Mouse (Mus musculus): ENCODE data around the gene Magea1. TPM values are rescaled to one million over a fixed set of nuclear protein-coding genes. Genes with fewer than 3 reads are reported as not detected.
"Not testable (repeated sequence)": the region's sequence is repeated elsewhere in the genome, so short reads cannot be mapped to it uniquely, and the experiment has no call there.

Gene Magea1
- total RNA-seq (2014; rRNA removed; ENCODE audit: low replicate concordance) = not detected in 2 replicates
- polyA plus RNA-seq (2015; fragmentation: Nextera tagmentation; extraction: Ambion mirVana) = not detected in 2 replicates

GRCm38 (mm10) chrX:155089693-155090092 is at the start of gene Magea1:
TSS of gene Magea1 (minus strand) at chrX:155089793.
- H3K4me2 ChIP-seq (ENCODE audit: low read depth, low read length); H3K9me3 ChIP-seq (replicated peaks; ENCODE audit: control insufficient read depth, low read length); ATAC-seq (ENCODE audit: insufficient read depth, low read depth); H3K9ac ChIP-seq (replicated peaks; ENCODE audit: low read depth, low read length); H3K27me3 ChIP-seq (ENCODE audit: control insufficient read depth, insufficient read depth, low read length); H3K36me3 ChIP-seq (replicated peaks; ENCODE audit: control insufficient read depth, insufficient read depth, low read length); H3K27ac ChIP-seq (ENCODE audit: low read depth); H3K4me1 ChIP-seq (ENCODE audit: control insufficient read depth, insufficient read depth); H3K4me3 ChIP-seq (ENCODE audit: low read depth, low read length); DNase-seq (ENCODE audit: low spot score): not testable (repeated sequence)
- 92% methylated on average over 1 of the region's 2 CpGs for WGBS

GRCm38 (mm10) chrX:155128312-155128711 is 38.7 kb upstream of the Magea1 start, which contains the start of gene Cldn34b2:
TSS of gene Cldn34b2 (minus strand) at chrX:155128412.
- 72% methylated on average over 3 of the region's 3 CpGs for WGBS
- DNase-seq (ENCODE audit: low spot score) = not testable (repeated sequence)

DNA sequence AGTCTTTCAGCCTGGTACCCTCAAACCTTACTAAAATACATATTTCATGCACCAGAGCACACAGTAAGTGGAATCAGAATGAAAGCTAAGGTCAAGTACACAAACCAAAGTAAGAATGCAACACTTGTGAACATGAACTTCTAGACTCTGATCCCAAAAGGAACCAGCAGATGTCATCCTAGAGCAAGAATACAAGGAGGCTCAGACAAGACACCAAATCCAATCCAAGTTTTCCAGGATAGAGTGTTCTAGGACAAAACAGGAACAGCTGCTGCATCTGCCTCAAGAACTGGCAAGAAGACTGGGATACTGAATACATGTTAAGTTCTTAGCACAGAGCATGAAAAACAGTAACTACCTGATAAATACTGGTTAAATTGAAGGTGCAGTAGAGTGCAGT is 8.4 kb upstream of the Magea1 start:
- ATAC-seq (ENCODE audit: insufficient read depth, low read depth) = no peak
- no peaks in the 10 kb centered on the region for H3K9me3 ChIP-seq (replicated peaks; ENCODE audit: control insufficient read depth, low read length)
- H3K36me3 ChIP-seq (replicated peaks; ENCODE audit: control insufficient read depth, insufficient read depth, low read length) = no peaks in the 10 kb centered on the region
- TF ChIP-seq EP300 (IDR thresholded peaks at IDR 0.05; ENCODE audit: low read depth) = no peak
- TF ChIP-seq CTCF (IDR thresholded peaks at IDR 0.05; ENCODE audit: low read depth) = peak; percentile 34
- no peaks in the 10 kb centered on the region for H3K4me1 ChIP-seq (ENCODE audit: control insufficient read depth, insufficient read depth)
- H3K4me3 ChIP-seq (ENCODE audit: low read depth, low read length) = no peak overlapping the region
- H3K4me2 ChIP-seq (ENCODE audit: low read depth, low read length) = no peak overlapping the region
- H3K27ac ChIP-seq (ENCODE audit: low read depth) = no peak overlapping the region
- no peaks in the 10 kb centered on the region for H3K27me3 ChIP-seq (ENCODE audit: control insufficient read depth, insufficient read depth, low read length)
- no peak for DNase-seq (ENCODE audit: low spot score)
- no peak overlapping the region for H3K9ac ChIP-seq (replicated peaks; ENCODE audit: low read depth, low read length)

More at GRCm38 (mm10) chrX:155128312-155128711, 38.7 kb upstream of the Magea1 start, which contains the start of gene Cldn34b2:
- not testable (repeated sequence) for H3K27ac ChIP-seq (ENCODE audit: low read depth); H3K27me3 ChIP-seq (ENCODE audit: control insufficient read depth, insufficient read depth, low read length); H3K9me3 ChIP-seq (replicated peaks; ENCODE audit: control insufficient read depth, low read length); H3K9ac ChIP-seq (replicated peaks; ENCODE audit: low read depth, low read length); ATAC-seq (ENCODE audit: insufficient read depth, low read depth); H3K4me2 ChIP-seq (ENCODE audit: low read depth, low read length); H3K4me3 ChIP-seq (ENCODE audit: low read depth, low read length); H3K36me3 ChIP-seq (replicated peaks; ENCODE audit: control insufficient read depth, insufficient read depth, low read length); H3K4me1 ChIP-seq (ENCODE audit: control insufficient read depth, insufficient read depth)

GRCm38 (mm10) chrX:155093566-155093965 is 4.0 kb upstream of the Magea1 start, which contains the start of gene Magea2:
TSS of gene Magea2 (minus strand) at chrX:155093666.
- H3K4me3 ChIP-seq (ENCODE audit: low read depth, low read length); H3K9ac ChIP-seq (replicated peaks; ENCODE audit: low read depth, low read length); H3K9me3 ChIP-seq (replicated peaks; ENCODE audit: control insufficient read depth, low read length); ATAC-seq (ENCODE audit: insufficient read depth, low read depth); H3K4me1 ChIP-seq (ENCODE audit: control insufficient read depth, insufficient read depth); H3K27ac ChIP-seq (ENCODE audit: low read depth); H3K4me2 ChIP-seq (ENCODE audit: low read depth, low read length); H3K27me3 ChIP-seq (ENCODE audit: control insufficient read depth, insufficient read depth, low read length); H3K36me3 ChIP-seq (replicated peaks; ENCODE audit: control insufficient read depth, insufficient read depth, low read length); DNase-seq (ENCODE audit: low spot score): not testable (repeated sequence)
- WGBS = 72% methylated on average over 3 of the region's 4 CpGs

DNA sequence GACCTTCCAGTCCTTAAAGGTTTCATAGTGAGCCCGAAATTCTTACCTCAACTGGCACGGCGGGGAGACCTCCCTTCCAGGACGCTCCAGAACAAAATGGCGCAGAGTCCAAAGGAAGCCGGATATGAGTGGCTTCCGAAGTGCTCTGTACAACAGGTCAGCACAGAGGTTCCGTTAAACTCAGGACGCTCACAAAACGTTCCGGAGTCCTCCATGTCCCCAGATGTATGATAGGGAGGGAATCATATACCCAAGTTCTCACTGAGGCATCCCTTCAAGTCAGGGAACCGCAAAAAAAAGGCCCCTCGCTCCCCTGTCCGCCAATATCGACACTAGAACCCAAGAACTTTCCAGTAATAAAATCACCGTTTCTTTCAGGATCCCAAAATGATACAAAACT is 26.5 kb downstream of the Magea1 start, which contains the start of gene Magea5:
Gene Magea5 (minus strand): TSS at position 101 of the 400 bp plus-strand sequence.
- ATAC-seq (ENCODE audit: insufficient read depth, low read depth); DNase-seq (ENCODE audit: low spot score); H3K4me1 ChIP-seq (ENCODE audit: control insufficient read depth, insufficient read depth); H3K9me3 ChIP-seq (replicated peaks; ENCODE audit: control insufficient read depth, low read length); H3K27ac ChIP-seq (ENCODE audit: low read depth); H3K9ac ChIP-seq (replicated peaks; ENCODE audit: low read depth, low read length); H3K4me3 ChIP-seq (ENCODE audit: low read depth, low read length); H3K4me2 ChIP-seq (ENCODE audit: low read depth, low read length); H3K27me3 ChIP-seq (ENCODE audit: control insufficient read depth, insufficient read depth, low read length); H3K36me3 ChIP-seq (replicated peaks; ENCODE audit: control insufficient read depth, insufficient read depth, low read length): not testable (repeated sequence)
- WGBS = 77% methylated on average over 16 of the region's 16 CpGs

Other genes with a start within 250 kb of the Magea1 start
- gene Cldn34b1, start 199.5 kb downstream of the Magea1 start, total RNA-seq (2014; rRNA removed; ENCODE audit: low replicate concordance) = not detected in 2 replicates
- not detected in 2 replicates for gene Cldn34b1, start 199.5 kb downstream of the Magea1 start, polyA plus RNA-seq (2015; fragmentation: Nextera tagmentation; extraction: Ambion mirVana)
- not detected in 2 replicates for gene Magea6, start 153.8 kb downstream of the Magea1 start, total RNA-seq (2014; rRNA removed; ENCODE audit: low replicate concordance)
- not detected in 2 replicates for gene Magea6, start 153.8 kb downstream of the Magea1 start, polyA plus RNA-seq (2015; fragmentation: Nextera tagmentation; extraction: Ambion mirVana)
- gene Magea3, start 140.3 kb downstream of the Magea1 start, total RNA-seq (2014; rRNA removed; ENCODE audit: low replicate concordance) = not detected in 2 replicates
- not detected in 2 replicates for gene Magea3, start 140.3 kb downstream of the Magea1 start, polyA plus RNA-seq (2015; fragmentation: Nextera tagmentation; extraction: Ambion mirVana)
- not detected in 2 replicates for gene Magea8, start 93.9 kb downstream of the Magea1 start, total RNA-seq (2014; rRNA removed; ENCODE audit: low replicate concordance)
- gene Magea8, start 93.9 kb downstream of the Magea1 start, polyA plus RNA-seq (2015; fragmentation: Nextera tagmentation; extraction: Ambion mirVana) = not detected in 2 replicates
- not detected in 2 replicates for gene Magea5, start 26.6 kb downstream of the Magea1 start, total RNA-seq (2014; rRNA removed; ENCODE audit: low replicate concordance)
- not detected in 2 replicates for gene Magea5, start 26.6 kb downstream of the Magea1 start, polyA plus RNA-seq (2015; fragmentation: Nextera tagmentation; extraction: Ambion mirVana)
- gene Magea2, start 3.9 kb upstream of the Magea1 start, total RNA-seq (2014; rRNA removed; ENCODE audit: low replicate concordance) = not detected in 2 replicates
- not detected in 2 replicates for gene Magea2, start 3.9 kb upstream of the Magea1 start, polyA plus RNA-seq (2015; fragmentation: Nextera tagmentation; extraction: Ambion mirVana)
- not detected in 2 replicates for gene Cldn34b2, start 38.6 kb upstream of the Magea1 start, total RNA-seq (2014; rRNA removed; ENCODE audit: low replicate concordance)
- gene Cldn34b2, start 38.6 kb upstream of the Magea1 start, polyA plus RNA-seq (2015; fragmentation: Nextera tagmentation; extraction: Ambion mirVana) = not detected in 2 replicates
- gene Sat1, start 126.7 kb upstream of the Magea1 start, total RNA-seq (2014; rRNA removed; ENCODE audit: low replicate concordance) = 28.4 and 57.5 TPM in 2 replicates
- 99.7 and 102 TPM in 2 replicates for gene Sat1, start 126.7 kb upstream of the Magea1 start, polyA plus RNA-seq (2015; fragmentation: Nextera tagmentation; extraction: Ambion mirVana)
- 28.1 and 36.3 TPM in 2 replicates for gene Acot9, start 172.7 kb upstream of the Magea1 start, total RNA-seq (2014; rRNA removed; ENCODE audit: low replicate concordance)
- 41.1 and 44.2 TPM in 2 replicates for gene Acot9, start 172.7 kb upstream of the Magea1 start, polyA plus RNA-seq (2015; fragmentation: Nextera tagmentation; extraction: Ambion mirVana)

Data from heart, postnatal 0 days (tissue).